Comparison of ENCODE assay signal across 26 mouse cellular contexts in genomic region chr10:80973722-80974121, GRCm38 (mm10). TPM values are rescaled to one million over a fixed set of nuclear protein-coding genes. Genes with fewer than 3 reads are reported as not detected.
"Had no signal": no experiment of that assay in that cellular context is flagged by ENCODE, and none has a peak within 500 bp of the region (broad histone marks: within the 10 kb centered on the region; RNA-seq: fewer than 3 reads in every experiment).

No protein-coding gene starts in this region.

- H3K9me3 ChIP-seq: limb, embryonic 15.5 days; midbrain, embryonic 12.5 days; midbrain, embryonic 15.5 days; neural tube, embryonic 13.5 days; stomach, embryonic 15.5 days had no signal

- H3K27me3 ChIP-seq: limb, embryonic 12.5 days; limb, embryonic 15.5 days; midbrain, embryonic 12.5 days; midbrain, embryonic 15.5 days; stomach, embryonic 15.5 days had no signal

- H3K4me2 ChIP-seq: limb, embryonic 12.5 days; limb, embryonic 15.5 days; liver, embryonic 11.5 days; lung, embryonic 14.5 days; midbrain, embryonic 12.5 days; midbrain, embryonic 15.5 days; neural tube, embryonic 13.5 days; stomach, embryonic 15.5 days had no signal

- H3K4me3 ChIP-seq: limb, embryonic 12.5 days; limb, embryonic 15.5 days; midbrain, embryonic 12.5 days; midbrain, embryonic 15.5 days; myocyte; neural tube, embryonic 13.5 days; stomach, embryonic 15.5 days had no signal

- H3K36me3 ChIP-seq: limb, embryonic 12.5 days; limb, embryonic 15.5 days; midbrain, embryonic 12.5 days; midbrain, embryonic 15.5 days; neural tube, embryonic 13.5 days; stomach, embryonic 15.5 days had no signal

- DNase-seq: kidney, adult 11 months; kidney, adult 9 months; left cerebral cortex, postnatal 4 days; liver, postnatal 0 days; lung, embryonic 14.5 days; lung, postnatal 14 days; lung, postnatal 4 days; retina, postnatal 1 day; right cerebral cortex, postnatal 25 days; spleen, adult 18-20 months; thymus, adult 2 months; thymus, postnatal 14 days; thymus, postnatal 4 days had no signal

- H3K27ac ChIP-seq: limb, embryonic 12.5 days; limb, embryonic 15.5 days; liver, embryonic 14.5 days; midbrain, embryonic 12.5 days; midbrain, embryonic 15.5 days; neural tube, embryonic 13.5 days had no signal

- H3K9ac ChIP-seq: limb, embryonic 12.5 days; limb, embryonic 15.5 days; liver, embryonic 14.5 days; liver, postnatal 0 days; lung, embryonic 14.5 days; midbrain, embryonic 12.5 days; midbrain, embryonic 15.5 days; neural tube, embryonic 13.5 days; stomach, embryonic 15.5 days had no signal

- ATAC-seq: liver, postnatal 0 days; midbrain, embryonic 15.5 days had no signal

RNA-seq across cellular contexts. Expression of gene Gng7, which starts 41.0 kb away (rescaled TPM):
- total RNA-seq: monocyte, adult 5-6 weeks; neutrophil, adult 5-6 weeks had no signal

RNA-seq across cellular contexts. Expression of gene Diras1, which starts 51.7 kb away (rescaled TPM):
- total RNA-seq: megakaryocyte progenitor cell, adult 5-6 weeks; megakaryocyte-erythroid progenitor cell, adult 5-6 weeks; neutrophil, adult 5-6 weeks had no signal
- polyA plus RNA-seq: liver, embryonic 11.5 days; liver, embryonic 14.5 days; liver, postnatal 0 days had no signal
